Mouse (Mus musculus) monocyte, adult 59 days (primary cell): Measurements from ENCODE around the gene Tas2r117. TPM values are rescaled to one million over a fixed set of nuclear protein-coding genes. Genes with fewer than 3 reads are reported as not detected.

ENCODE experiments used
- total RNA-seq, 2 experiments: library from RNA; stranded (reverse); gene quantifications; one replicate each; pipeline ENCODE4 v1.2.4; 2023

Tas2r117 gene
- total RNA-seq, result not detected

GRCm38 (mm10) chr6:132802518-132802917 lies at the start of gene Tas2r117:
Tas2r117 (plus strand) TSS chr6:132802818.

GRCm38 (mm10) chr6:132754430-132754829 lies 48.2 kb upstream of the Tas2r117 start, which contains the start of gene Tas2r124:
Tas2r124 (plus strand) TSS chr6:132754730.

GRCm38 (mm10) chr6:132761831-132762230 lies 40.8 kb upstream of the Tas2r117 start, which contains the start of gene Tas2r102:
Tas2r102 (plus strand) TSS chr6:132762131.

GRCm38 (mm10) chr6:132778062-132778461 lies 24.6 kb upstream of the Tas2r117 start, which contains the start of gene Tas2r136:
Tas2r136 (minus strand) TSS chr6:132778162.

GRCm38 (mm10) chr6:132846842-132847241 lies 44.2 kb downstream of the Tas2r117 start, which contains the start of gene Tas2r123:
Tas2r123 (plus strand) TSS chr6:132847142.

Other genes with a start within 250 kb of the Tas2r117 start
- not detected for gene Prh1, start 233.0 kb upstream of the Tas2r117 start, total RNA-seq
- gene Prp2, start 206.9 kb upstream of the Tas2r117 start, total RNA-seq, result not detected
- gene A630073D07Rik, start 151.3 kb upstream of the Tas2r117 start, total RNA-seq, result not detected
- gene Tas2r120, start 145.9 kb upstream of the Tas2r117 start, total RNA-seq, result not detected
- not detected for gene Tas2r121, start 101.8 kb upstream of the Tas2r117 start, total RNA-seq
- gene Tas2r122, start 90.9 kb upstream of the Tas2r117 start, total RNA-seq, result not detected
- not detected for gene Tas2r115, start 64.8 kb upstream of the Tas2r117 start, total RNA-seq
- not detected for gene Tas2r124, start 48.1 kb upstream of the Tas2r117 start, total RNA-seq
- gene Tas2r102, start 40.7 kb upstream of the Tas2r117 start, total RNA-seq, result not detected
- gene Tas2r136, start 24.7 kb upstream of the Tas2r117 start, total RNA-seq, result not detected
- gene Tas2r123, start 44.3 kb downstream of the Tas2r117 start, total RNA-seq, result not detected
- gene Tas2r116, start 52.6 kb downstream of the Tas2r117 start, total RNA-seq, result not detected
- gene Tas2r110, start 65.2 kb downstream of the Tas2r117 start, total RNA-seq, result not detected
- not detected for gene Tas2r113, start 90.2 kb downstream of the Tas2r117 start, total RNA-seq
- not detected for gene Tas2r125, start 106.8 kb downstream of the Tas2r117 start, total RNA-seq
- gene Tas2r129, start 148.3 kb downstream of the Tas2r117 start, total RNA-seq, result not detected
- gene Tas2r131, start 155.1 kb downstream of the Tas2r117 start, total RNA-seq, result not detected
- not detected for gene Tas2r109, start 178.1 kb downstream of the Tas2r117 start, total RNA-seq
- gene Tas2r103, start 234.3 kb downstream of the Tas2r117 start, total RNA-seq, result not detected